In the genomic region with DNA sequence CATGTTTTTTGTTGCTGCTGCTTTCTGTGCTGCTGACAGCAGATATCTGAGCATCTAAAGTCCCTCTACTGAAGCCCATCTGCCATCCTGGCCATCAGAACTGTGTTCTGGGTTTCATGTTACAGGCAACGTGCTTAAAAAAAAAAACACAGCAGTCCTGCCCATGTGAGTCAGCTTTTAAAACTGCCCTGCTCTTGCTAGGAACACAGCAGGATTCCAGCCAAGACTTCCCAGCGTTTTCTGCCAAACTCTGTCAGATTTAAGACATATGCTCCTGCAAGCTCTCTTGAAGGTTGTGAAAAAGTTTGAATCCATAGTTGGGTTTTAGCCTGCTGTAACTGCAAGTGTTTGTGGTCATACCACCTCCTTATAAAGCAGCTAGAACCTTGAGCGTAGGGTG, we compare ENCODE assay signal across 8 mouse cellular contexts. TPM values are rescaled to one million over a fixed set of nuclear protein-coding genes. Genes with fewer than 3 reads are reported as not detected.
DNase-seq lines count a peak whose midpoint lies in the region; ATAC-seq lines count a peak whose summit lies in the region.

A gene (plus strand): TSS at position 298 of the 400 bp plus-strand sequence.

- no peak within 1 kb of the TSS for H3K4me2 ChIP-seq in forebrain, embryonic 14.5 days (ENCODE audit: low read length)
- H3K4me2 ChIP-seq in forebrain, embryonic 12.5 days: no peak within 1 kb of the TSS
- H3K4me2 ChIP-seq in embryonic facial prominence, embryonic 14.5 days (ENCODE audit: low read depth, low read length): peak within 1 kb of the TSS; percentile 14; the same call in 1 of the 2 replicates
- H3K4me2 ChIP-seq in intestine, embryonic 16.5 days (ENCODE audit: low read depth, low read length): no peak within 1 kb of the TSS

- H3K9me3 ChIP-seq in forebrain, embryonic 14.5 days (replicated peaks; ENCODE audit: control insufficient read depth, low read length): no peaks in the 10 kb centered on the region
- H3K9me3 ChIP-seq in forebrain, embryonic 12.5 days: no peaks in the 10 kb centered on the region
- H3K9me3 ChIP-seq in embryonic facial prominence, embryonic 14.5 days (ENCODE audit: control insufficient read depth, low read length): no peaks in the 10 kb centered on the region
- no peaks in the 10 kb centered on the region for H3K9me3 ChIP-seq in intestine, embryonic 16.5 days (ENCODE audit: control insufficient read depth, low read length)

- no peaks in the 10 kb centered on the region for H3K4me1 ChIP-seq in forebrain, embryonic 14.5 days (ENCODE audit: control insufficient read depth, insufficient read depth, low read length)
- no peaks in the 10 kb centered on the region for H3K4me1 ChIP-seq in forebrain, embryonic 12.5 days
- H3K4me1 ChIP-seq in embryonic facial prominence, embryonic 14.5 days (ENCODE audit: control insufficient read depth, insufficient read depth, low read length): no peaks in the 10 kb centered on the region
- H3K4me1 ChIP-seq in intestine, embryonic 16.5 days (ENCODE audit: control insufficient read depth, insufficient read depth, low read length): no peaks in the 10 kb centered on the region

- intact Hi-C loops in heart, postnatal 14 days (cut with DNase I): no loop called here
- intact Hi-C loops in left cerebral cortex, postnatal 25 days (cut with DNase I): no loop called here

- DNase-seq in forebrain, embryonic 14.5 days (ENCODE audit: low spot score): peak; percentile 59
- peak; percentile 85 for DNase-seq in embryonic facial prominence, embryonic 14.5 days (ENCODE audit: low spot score)
- peak; percentile 19 to 44 for DNase-seq in heart, postnatal 14 days
- DNase-seq in left cerebral cortex, postnatal 25 days (ENCODE audit: low spot score in 2 of 2): peak; percentile 11 to 84
- DNase-seq in right cerebral cortex, postnatal 14 days: peak; percentile 5
- no peak for DNase-seq in cerebellum, adult 9-10 months

- H3K36me3 ChIP-seq in forebrain, embryonic 14.5 days (ENCODE audit: control insufficient read depth, insufficient read depth, low read length): no peaks in the 10 kb centered on the region
- no peaks in the 10 kb centered on the region for H3K36me3 ChIP-seq in forebrain, embryonic 12.5 days (replicated peaks)
- H3K36me3 ChIP-seq in embryonic facial prominence, embryonic 14.5 days (ENCODE audit: control insufficient read depth, insufficient read depth, low read length): no peaks in the 10 kb centered on the region
- H3K36me3 ChIP-seq in intestine, embryonic 16.5 days (ENCODE audit: control insufficient read depth, insufficient read depth, low read length): no peaks in the 10 kb centered on the region

- 39% methylated on average over 3 of the region's 3 CpGs for WGBS in forebrain, embryonic 14.5 days
- 36% methylated on average over 3 of the region's 3 CpGs for WGBS in forebrain, embryonic 12.5 days
- WGBS in embryonic facial prominence, embryonic 14.5 days: 28% methylated on average over 3 of the region's 3 CpGs
- WGBS in intestine, embryonic 16.5 days: 34% methylated on average over 3 of the region's 3 CpGs

- H3K4me3 ChIP-seq in forebrain, embryonic 14.5 days (ENCODE audit: low read depth, low read length): no peak within 1 kb of the TSS
- no peak within 1 kb of the TSS for H3K4me3 ChIP-seq in forebrain, embryonic 12.5 days (replicated peaks)
- no peak within 1 kb of the TSS for H3K4me3 ChIP-seq in embryonic facial prominence, embryonic 14.5 days (ENCODE audit: low read depth, low read length)
- H3K4me3 ChIP-seq in intestine, embryonic 16.5 days (ENCODE audit: low read length): no peak within 1 kb of the TSS

- H3K9ac ChIP-seq in forebrain, embryonic 14.5 days (ENCODE audit: low read length): no peak within 1 kb of the TSS
- no peak within 1 kb of the TSS for H3K9ac ChIP-seq in forebrain, embryonic 12.5 days
- H3K9ac ChIP-seq in embryonic facial prominence, embryonic 14.5 days (ENCODE audit: low read depth, low read length): no peak within 1 kb of the TSS
- H3K9ac ChIP-seq in intestine, embryonic 16.5 days (ENCODE audit: low read depth, low read length): no peak within 1 kb of the TSS

- ATAC-seq in forebrain, embryonic 14.5 days: 0 out of 2 replicates have a peak, but pooled peaks have one; percentile 23
- ATAC-seq in forebrain, embryonic 12.5 days (ENCODE audit: low FRiP score): no peak
- no peak for ATAC-seq in embryonic facial prominence, embryonic 14.5 days (ENCODE audit: low read depth)
- no peak for ATAC-seq in intestine, embryonic 16.5 days

- no peaks in the 10 kb centered on the region for H3K27me3 ChIP-seq in forebrain, embryonic 14.5 days (replicated peaks; ENCODE audit: control insufficient read depth, insufficient read depth, low read length)
- no peaks in the 10 kb centered on the region for H3K27me3 ChIP-seq in forebrain, embryonic 12.5 days
- H3K27me3 ChIP-seq in embryonic facial prominence, embryonic 14.5 days (replicated peaks; ENCODE audit: control insufficient read depth, insufficient read depth, low read length): peaks cover 8% of the 10 kb centered on the region
- no peaks in the 10 kb centered on the region for H3K27me3 ChIP-seq in intestine, embryonic 16.5 days (replicated peaks; ENCODE audit: control insufficient read depth, insufficient read depth, low read length)

- H3K27ac ChIP-seq in forebrain, embryonic 14.5 days (ENCODE audit: low read depth, low read length): no peak within 1 kb of the TSS
- H3K27ac ChIP-seq in forebrain, embryonic 12.5 days: no peak within 1 kb of the TSS
- H3K27ac ChIP-seq in embryonic facial prominence, embryonic 14.5 days (replicated peaks; ENCODE audit: low read depth, low read length): peak within 1 kb of the TSS; percentile 33; the same call in 1 of the 2 replicates
- no peak within 1 kb of the TSS; the same call in 1 of the 2 replicates for H3K27ac ChIP-seq in intestine, embryonic 16.5 days (ENCODE audit: low read length)

RNA-seq across cellular contexts. Expression of the gene that starts here (rescaled TPM):
- polyA plus RNA-seq in forebrain, embryonic 14.5 days (2014; fragmentation: Nextera tagmentation; extraction: Ambion mirVana): 0.67 and 1.1 TPM in 2 replicates
- polyA plus RNA-seq in forebrain, embryonic 12.5 days (2016; fragmentation: Nextera tagmentation; extraction: Ambion mirVana): 0.77 TPM in 2 replicates
- 10.0 and 10.1 TPM in 2 replicates for polyA plus RNA-seq in embryonic facial prominence, embryonic 14.5 days (2014; fragmentation: Nextera tagmentation; extraction: Ambion mirVana)
- total RNA-seq in heart, postnatal 14 days (2021): 1 to 10 TPM; 1.9 to 2.4 TPM
- 1 to 10 TPM; 1.8 to 2.4 TPM for total RNA-seq in left cerebral cortex, postnatal 25 days (2021)
- 2.0 and 3.2 TPM in 2 replicates for polyA plus RNA-seq in intestine, embryonic 16.5 days (2015; fragmentation: Nextera tagmentation; extraction: Ambion mirVana)
